ENCODE assay signal across 9 mouse cellular contexts in genomic region chr9:51335294-51336010, GRCm38 (mm10). TPM values are rescaled to one million over a fixed set of nuclear protein-coding genes. Genes with fewer than 3 reads are reported as not detected.
A peak's percentile ranks its signal among the peaks of the same experiment; 100 is the strongest.
DNase-seq lines count a peak whose midpoint lies in the region; ATAC-seq and TF ChIP-seq lines count a peak whose summit lies in the region.
"Had no signal": no experiment of that assay in that cellular context is flagged by ENCODE, and none has a peak within 500 bp of the region (broad histone marks: within the 10 kb centered on the region; RNA-seq: fewer than 3 reads in every experiment).

No protein-coding gene starts in this region.

- peak overlapping the region; percentile 45 for H3K4me2 ChIP-seq in lung, embryonic 16.5 days (ENCODE audit: low read depth, low read length)

- peak overlapping the region; percentile 28; the same call in 1 of the 2 replicates for H3K27ac ChIP-seq in layer of hippocampus, adult 2 months
- no peak overlapping the region for H3K27ac ChIP-seq in lung, embryonic 16.5 days (ENCODE audit: low read length)

- no peaks in the 10 kb centered on the region for H3K36me3 ChIP-seq in lung, embryonic 16.5 days (ENCODE audit: control insufficient read depth, insufficient read depth, low read length)

- peak; percentile 87 to 97 for ATAC-seq in hematopoietic stem cell, adult 5-6 weeks (replicated peaks in 1 of 2; ENCODE audit: insufficient read depth in 1 of 2, low FRiP score in 2 of 2, low TSS enrichment in 1 of 2, low read depth in 1 of 2, poor library complexity in 2 of 2, severe bottlenecking in 2 of 2)
- ATAC-seq in lung, embryonic 16.5 days (ENCODE audit: low read depth), result peak; percentile 93

- 14% methylated on average over 8 of the region's 8 CpGs for WGBS in lung, embryonic 16.5 days

- TF ChIP-seq CTCF in layer of hippocampus, adult 2 months (conservative IDR thresholded peaks at IDR 0.05), result peak; percentile 94

- no peak overlapping the region for H3K9ac ChIP-seq in lung, embryonic 16.5 days (ENCODE audit: low read length)

- peak; percentile 24 for DNase-seq in MN1 (ENCODE audit: low spot score)
- peak; percentile 69 for DNase-seq in cerebellum, adult 8-10 months
- DNase-seq in frontal cortex, adult 2 months (ENCODE audit: extremely low spot score in 1 of 2, low spot score in 1 of 2), result peak; percentile 79 to 95
- peak; percentile 88 to 93 for DNase-seq in layer of hippocampus, adult 2 months (ENCODE audit: low spot score in 2 of 2)
- DNase-seq in retina, postnatal 7 days (ENCODE audit: low read depth, low spot score), result peak; percentile 77
- DNase-seq in thymus, postnatal 4 days, result peak; percentile 91

- no peaks in the 10 kb centered on the region for H3K4me1 ChIP-seq in lung, embryonic 16.5 days (replicated peaks; ENCODE audit: control insufficient read depth, insufficient read depth, low read length)

- no peaks in the 10 kb centered on the region for H3K9me3 ChIP-seq in lung, embryonic 16.5 days (ENCODE audit: control insufficient read depth, low read length)

- peak overlapping the region; percentile 36; the same call in 1 of the 2 replicates for H3K4me3 ChIP-seq in layer of hippocampus, adult 2 months
- peak overlapping the region; percentile 17; the same call in 1 of the 2 replicates for H3K4me3 ChIP-seq in lung, embryonic 16.5 days (ENCODE audit: low read length)
- H3K4me3 ChIP-seq: myocyte had no signal

- no peaks in the 10 kb centered on the region for H3K27me3 ChIP-seq in lung, embryonic 16.5 days (ENCODE audit: control insufficient read depth, insufficient read depth, low read depth, low read length)

RNA-seq across cellular contexts. Expression of gene 1810046K07Rik, which starts 6.7 kb away (rescaled TPM):
- not detected in 2 replicates for polyA plus RNA-seq in frontal cortex, adult 2 months (2012; rRNA removed)
- total RNA-seq in hematopoietic stem cell, adult 5-6 weeks (2017), result not detected in 2 replicates
- not detected for total RNA-seq in layer of hippocampus, adult 2 months (2021)
- 0.11 TPM in 1 of 2 replicates, not detected in the other for polyA plus RNA-seq in lung, embryonic 16.5 days (2015; fragmentation: Nextera tagmentation; extraction: Ambion mirVana)
- polyA plus RNA-seq: myocyte had no signal

RNA-seq across cellular contexts. Expression of gene Colca2, which starts 57.1 kb away (rescaled TPM):
- 3.6 and 4.4 TPM in 2 replicates for polyA plus RNA-seq in frontal cortex, adult 2 months (2012; rRNA removed)
- 0.75 and 5.0 TPM in 2 replicates for total RNA-seq in hematopoietic stem cell, adult 5-6 weeks (2017)
- total RNA-seq in layer of hippocampus, adult 2 months (2021), result 1 to 10 TPM in 1 of 2 experiments, under 1 TPM in 1; 0.38 to 1.1 TPM
- polyA plus RNA-seq in lung, embryonic 16.5 days (2015; fragmentation: Nextera tagmentation; extraction: Ambion mirVana), result 8.3 and 10.6 TPM in 2 replicates

Comparison
In these comparisons a context has a peak if more than half of its experiments do, and no peak if none do; other contexts are left out.
1. DNase-seq: peak in every context shown above with its lines; median percentile 91 in thymus, postnatal 4 days; 90 in layer of hippocampus, adult 2 months; 87 in frontal cortex, adult 2 months; 77 in retina, postnatal 7 days; 69 in cerebellum, adult 8-10 months; 24 in MN1.